Mouse (Mus musculus): ENCODE data around the gene Npl. TPM values are rescaled to one million over a fixed set of nuclear protein-coding genes. Genes with fewer than 3 reads are reported as not detected.
A peak's percentile ranks its signal among the peaks of the same experiment; 100 is the strongest.
"Not testable (repeated sequence)": the region's sequence is repeated elsewhere in the genome, so short reads cannot be mapped to it uniquely, and the experiment has no call there.

Npl gene
- polyA plus RNA-seq, 2 experiments, result 3.1 to 8.4 TPM

DNA sequence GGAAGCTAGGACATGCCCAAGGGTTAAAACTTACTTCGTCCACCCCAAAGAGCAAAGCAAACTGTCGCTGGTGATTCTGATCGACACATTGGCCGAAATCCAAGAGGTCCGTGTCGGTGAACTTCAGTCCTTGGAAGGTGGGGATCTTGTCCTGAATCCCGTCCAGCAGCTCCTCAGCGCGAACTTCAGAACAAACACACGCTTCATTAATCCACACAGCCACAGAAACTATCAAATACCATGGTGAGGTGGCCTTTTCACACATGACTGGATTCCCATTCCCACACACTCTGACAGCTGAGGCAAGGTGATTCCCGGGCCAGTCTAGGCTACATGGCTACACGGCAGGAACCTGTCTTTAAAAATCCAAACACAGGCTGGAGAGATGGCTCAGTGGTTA, 34.5 kb downstream of the Npl start:
- 70% methylated on average over 12 of the region's 12 CpGs for WGBS (ENCODE audit: insufficient replicate concordance)
- Histone ChIP-seq H3K4me3 (ENCODE audit: insufficient read depth in 1 of 2, low read depth in 2 of 2, low read length in 2 of 2) (no peak overlapping the region), H3K9me3 (ENCODE audit: control insufficient read depth, low read length) (no peaks in the 10 kb centered on the region), H3K27me3 (ENCODE audit: control insufficient read depth, insufficient read depth, low read length) (no peaks in the 10 kb centered on the region), H3K4me2 (ENCODE audit: low read depth) (no peak overlapping the region), H3K36me3 (replicated peaks; ENCODE audit: control insufficient read depth, insufficient read depth, low read depth) (no peaks in the 10 kb centered on the region), H3K27ac (no peak overlapping the region), H3K4me1 (replicated peaks; ENCODE audit: control insufficient read depth in 2 of 2, insufficient read depth in 2 of 2, low read length in 1 of 2) (no peaks in the 10 kb centered on the region), H3K9ac (replicated peaks) (no peak overlapping the region)
- ATAC-seq (ENCODE audit: insufficient read depth), result no peak
- DNase-seq (ENCODE audit: low read depth in 3 of 3, low spot score in 3 of 3), result no peak
- TF ChIP-seq EP300 (IDR thresholded peaks at IDR 0.05; ENCODE audit: low read depth), result no peak

DNA sequence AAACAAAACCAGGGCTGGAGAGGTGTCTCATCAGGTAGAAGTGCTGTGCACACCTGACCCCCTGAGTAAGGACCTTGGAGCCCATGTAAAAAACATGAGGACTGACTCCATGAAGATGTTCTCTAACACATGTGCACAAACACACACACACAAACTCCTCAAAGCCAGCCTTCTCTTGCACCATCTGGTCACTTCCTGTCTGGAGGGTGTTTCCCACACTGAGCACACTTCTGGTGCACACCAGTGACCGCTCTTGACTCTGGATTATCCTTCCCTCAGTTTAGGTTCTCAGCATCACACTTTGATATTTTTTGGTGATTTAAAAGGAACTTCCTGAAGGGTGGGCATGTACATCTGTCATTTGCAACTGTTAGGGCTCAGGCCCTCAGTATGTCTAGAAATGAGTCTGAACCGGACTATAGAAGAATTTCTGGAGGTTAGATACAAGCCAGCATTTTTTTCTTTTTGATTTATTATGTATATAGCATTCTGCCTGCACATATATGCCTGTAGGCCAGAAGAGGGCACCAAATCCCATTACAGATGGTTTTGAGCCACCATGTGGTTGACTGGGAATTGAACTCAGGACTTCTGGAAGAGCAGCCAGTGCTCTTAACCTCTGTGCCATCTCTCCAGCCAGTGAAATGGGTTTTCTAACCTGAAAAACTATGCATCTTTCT, 39.4 kb downstream of the Npl start:
- no peak overlapping the region for H3K4me3 ChIP-seq (ENCODE audit: insufficient read depth in 1 of 2, low read depth in 2 of 2, low read length in 2 of 2)
- no peak for ATAC-seq (ENCODE audit: insufficient read depth)
- no peaks in the 10 kb centered on the region for H3K9me3 ChIP-seq (ENCODE audit: control insufficient read depth, low read length)
- no peaks in the 10 kb centered on the region for H3K4me1 ChIP-seq (replicated peaks; ENCODE audit: control insufficient read depth in 2 of 2, insufficient read depth in 2 of 2, low read length in 1 of 2)
- no peaks in the 10 kb centered on the region for H3K27me3 ChIP-seq (ENCODE audit: control insufficient read depth, insufficient read depth, low read length)
- H3K36me3 ChIP-seq (replicated peaks; ENCODE audit: control insufficient read depth, insufficient read depth, low read depth), result no peaks in the 10 kb centered on the region
- H3K27ac ChIP-seq, result no peak overlapping the region
- no peak overlapping the region for H3K4me2 ChIP-seq (ENCODE audit: low read depth)
- no peak overlapping the region for H3K9ac ChIP-seq (replicated peaks)
- 52% methylated on average over 2 of the region's 2 CpGs for WGBS (ENCODE audit: insufficient replicate concordance)
- TF ChIP-seq EP300 (IDR thresholded peaks at IDR 0.05; ENCODE audit: low read depth), result no peak
- TF ChIP-seq CTCF (IDR thresholded peaks at IDR 0.05; ENCODE audit: low read depth), result peak; percentile 42
- no peak for DNase-seq (ENCODE audit: low read depth in 3 of 3, low spot score in 3 of 3)

DNA sequence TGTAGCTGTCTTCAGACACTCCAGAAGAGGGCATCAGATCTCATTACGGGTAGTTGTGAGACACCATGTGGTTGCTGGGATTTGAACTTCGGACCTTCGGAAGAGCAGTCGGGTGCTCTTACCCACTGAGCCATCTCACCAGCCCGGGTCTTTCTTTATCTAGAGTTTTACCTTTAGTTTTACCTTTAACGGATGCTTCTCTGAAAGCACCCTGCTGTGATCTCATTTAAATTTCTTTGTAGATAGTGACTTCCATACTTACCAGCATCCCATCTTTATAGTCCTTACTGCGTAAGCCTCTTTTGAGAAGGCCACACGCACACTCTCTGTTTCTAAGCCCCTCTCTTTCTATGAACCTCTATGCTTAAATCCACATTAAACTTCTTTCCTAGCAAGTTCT, 40.3 kb downstream of the Npl start:
- WGBS (ENCODE audit: insufficient replicate concordance), result 67% methylated on average over 8 of the region's 8 CpGs

DNA sequence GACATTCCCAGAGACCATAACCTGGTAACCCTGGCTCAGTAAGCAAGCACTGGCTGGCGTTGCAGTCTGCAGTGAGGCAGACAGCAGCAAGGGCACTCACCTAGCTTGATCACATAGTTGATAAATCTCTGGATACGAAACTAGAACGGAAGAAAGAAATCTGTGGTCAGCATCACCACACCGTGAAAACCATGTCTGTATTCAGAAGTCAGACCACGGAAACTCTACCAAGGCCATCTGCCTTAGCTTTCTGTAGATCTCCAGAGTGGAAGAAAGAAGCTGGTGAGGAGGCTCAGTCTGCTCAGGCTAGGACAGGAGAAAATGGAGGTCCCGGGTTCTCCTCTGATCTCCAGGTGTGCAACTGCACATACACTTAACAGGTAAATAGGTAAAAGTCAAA, 40.8 kb downstream of the Npl start:
- no peaks in the 10 kb centered on the region for H3K4me1 ChIP-seq (replicated peaks; ENCODE audit: control insufficient read depth in 2 of 2, insufficient read depth in 2 of 2, low read length in 1 of 2)

More for the DNA sequence above, 40.3 kb downstream of the Npl start:
- not testable (repeated sequence) for H3K4me2 ChIP-seq (ENCODE audit: low read depth); H3K27me3 ChIP-seq (ENCODE audit: control insufficient read depth, insufficient read depth, low read length); H3K4me1 ChIP-seq (replicated peaks; ENCODE audit: control insufficient read depth in 2 of 2, insufficient read depth in 2 of 2, low read length in 1 of 2); H3K9me3 ChIP-seq (ENCODE audit: control insufficient read depth, low read length); ATAC-seq (ENCODE audit: insufficient read depth); H3K36me3 ChIP-seq (replicated peaks; ENCODE audit: control insufficient read depth, insufficient read depth, low read depth); DNase-seq (ENCODE audit: low read depth in 3 of 3, low spot score in 3 of 3); H3K4me3 ChIP-seq (ENCODE audit: insufficient read depth in 1 of 2, low read depth in 2 of 2, low read length in 2 of 2); H3K27ac ChIP-seq; H3K9ac ChIP-seq (replicated peaks)

DNA sequence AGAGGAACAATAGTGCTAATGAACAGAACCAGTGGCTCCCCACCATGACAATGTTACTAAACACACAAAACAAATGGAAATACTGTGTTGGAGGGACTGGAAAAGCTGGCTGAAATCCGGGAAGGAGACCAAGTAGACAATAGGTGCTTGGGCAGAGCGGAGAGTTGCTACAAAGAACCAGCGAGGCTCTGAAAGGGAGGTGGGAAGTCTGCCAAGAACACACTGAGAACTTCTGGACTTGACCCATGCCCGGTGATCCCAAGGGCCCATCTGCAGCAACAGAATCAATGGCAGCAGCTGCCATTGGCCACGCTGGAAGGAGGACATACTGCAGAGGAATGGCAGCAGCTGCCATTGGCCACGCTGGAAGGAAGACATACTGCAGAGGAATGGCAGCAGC, 43.6 kb downstream of the Npl start:
- DNase-seq (ENCODE audit: low read depth in 3 of 3, low spot score in 3 of 3) (no peak), ATAC-seq (ENCODE audit: insufficient read depth) (no peak)
- Histone ChIP-seq H3K4me1 (replicated peaks; ENCODE audit: control insufficient read depth in 2 of 2, insufficient read depth in 2 of 2, low read length in 1 of 2) (0 out of 4 replicates have a peak, but pooled peaks cover 0 to 2% of the 10 kb centered on the region in 2 experiments), H3K4me3 (ENCODE audit: insufficient read depth in 1 of 2, low read depth in 2 of 2, low read length in 2 of 2) (no peak overlapping the region), H3K9ac (replicated peaks) (no peak overlapping the region), H3K9me3 (ENCODE audit: control insufficient read depth, low read length) (no peaks in the 10 kb centered on the region), H3K36me3 (replicated peaks; ENCODE audit: control insufficient read depth, insufficient read depth, low read depth) (no peaks in the 10 kb centered on the region), H3K4me2 (ENCODE audit: low read depth) (no peak overlapping the region), H3K27me3 (ENCODE audit: control insufficient read depth, insufficient read depth, low read length) (no peaks in the 10 kb centered on the region), H3K27ac (no peak overlapping the region)
- TF ChIP-seq CTCF (IDR thresholded peaks at IDR 0.05; ENCODE audit: low read depth) (no peak), EP300 (IDR thresholded peaks at IDR 0.05; ENCODE audit: low read depth) (no peak)
- 65% methylated on average over 6 of the region's 6 CpGs for WGBS (ENCODE audit: insufficient replicate concordance)

More for the DNA sequence above, 40.8 kb downstream of the Npl start:
- 58% methylated on average over 6 of the region's 6 CpGs for WGBS (ENCODE audit: insufficient replicate concordance)
- Histone ChIP-seq H3K36me3 (replicated peaks; ENCODE audit: control insufficient read depth, insufficient read depth, low read depth) (no peaks in the 10 kb centered on the region), H3K27me3 (ENCODE audit: control insufficient read depth, insufficient read depth, low read length) (no peaks in the 10 kb centered on the region), H3K9me3 (ENCODE audit: control insufficient read depth, low read length) (no peaks in the 10 kb centered on the region), H3K4me3 (ENCODE audit: insufficient read depth in 1 of 2, low read depth in 2 of 2, low read length in 2 of 2) (no peak overlapping the region), H3K4me2 (ENCODE audit: low read depth) (no peak overlapping the region), H3K9ac (replicated peaks) (no peak overlapping the region), H3K27ac (no peak overlapping the region)
- TF ChIP-seq EP300 (IDR thresholded peaks at IDR 0.05; ENCODE audit: low read depth) (no peak), CTCF (IDR thresholded peaks at IDR 0.05; ENCODE audit: low read depth) (no peak)
- DNase-seq (ENCODE audit: low read depth in 3 of 3, low spot score in 3 of 3), result no peak
- no peak for ATAC-seq (ENCODE audit: insufficient read depth)
